Mouse (Mus musculus): ENCODE measurements around the gene Lmnb2. TPM values are rescaled to one million over a fixed set of nuclear protein-coding genes. Genes with fewer than 3 reads are reported as not detected.

Gene Lmnb2
- total and polyA plus RNA-seq, 3 experiments, result 3.0 to 10.2 (median 4.8) TPM

- ATAC-seq (ENCODE audit: extremely low read depth, insufficient number of reproducible peaks, low FRiP score, poor library complexity, severe bottlenecking) (no peak), DNase-seq (ENCODE audit: low spot score) (no peak)
- Histone ChIP-seq H3K27me3 (ENCODE audit: insufficient read depth, low read length) (peaks cover 35% of the 10 kb centered on the region), H3K4me3 (ENCODE audit: low read depth, low read length) (no peak overlapping the region), H3K9me3 (replicated peaks) (no peaks in the 10 kb centered on the region), H3K4me1 (ENCODE audit: insufficient read depth, low read depth, low read length) (peaks cover 48% of the 10 kb centered on the region), H3K36me3 (replicated peaks) (no peaks in the 10 kb centered on the region)
- TF ChIP-seq CTCF (IDR thresholded peaks at IDR 0.05; ENCODE audit: low read depth, low read length) (peak; percentile 95), GATA2 (IDR thresholded peaks at IDR 0.05; ENCODE audit: borderline replicate concordance, low read depth, low read length) (no peak)
Measured at GRCm38 (mm10) chr10:80876028-80876427, 42.0 kb downstream of the Lmnb2 start.

GRCm38 (mm10) chr10:80874035-80874434, 44.0 kb downstream of the Lmnb2 start:
- TF ChIP-seq POLR2AphosphoS5 (IDR thresholded peaks at IDR 0.05; ENCODE audit: insufficient replicate concordance, low read depth, low read length) (no peak), GATA1 (IDR thresholded peaks at IDR 0.05; ENCODE audit: borderline replicate concordance, low read length) (no peak), GATA2 (IDR thresholded peaks at IDR 0.05; ENCODE audit: borderline replicate concordance, low read depth, low read length) (no peak), CTCF (IDR thresholded peaks at IDR 0.05; ENCODE audit: low read depth, low read length) (no peak), TAL1 (conservative IDR thresholded peaks at IDR 0.05; ENCODE audit: low read depth, low read length) (no peak)
- H3K9me3 ChIP-seq (replicated peaks), result no peaks in the 10 kb centered on the region
- peaks cover 30% of the 10 kb centered on the region for H3K27me3 ChIP-seq (ENCODE audit: insufficient read depth, low read length)
- ATAC-seq (ENCODE audit: extremely low read depth, insufficient number of reproducible peaks, low FRiP score, poor library complexity, severe bottlenecking) (no peak), DNase-seq (ENCODE audit: low spot score) (no peak)
- peaks cover 29% of the 10 kb centered on the region for H3K4me1 ChIP-seq (ENCODE audit: insufficient read depth, low read depth, low read length)
- no peak overlapping the region for H3K4me3 ChIP-seq (ENCODE audit: low read depth, low read length)
- peaks cover 5% of the 10 kb centered on the region for H3K36me3 ChIP-seq (replicated peaks)

- ATAC-seq (ENCODE audit: extremely low read depth, insufficient number of reproducible peaks, low FRiP score, poor library complexity, severe bottlenecking), result no peak
Measured at GRCm38 (mm10) chr10:80871581-80871980, 46.5 kb downstream of the Lmnb2 start, which contains the start of gene Tmprss9. Gene Tmprss9 (plus strand): TSS chr10:80871848.

GRCm38 (mm10) chr10:80870993-80871392, 47.1 kb downstream of the Lmnb2 start:
- DNase-seq (ENCODE audit: low spot score) (no peak), ATAC-seq (ENCODE audit: extremely low read depth, insufficient number of reproducible peaks, low FRiP score, poor library complexity, severe bottlenecking) (no peak)
- Histone ChIP-seq H3K4me3 (ENCODE audit: low read depth, low read length) (no peak overlapping the region), H3K4me1 (ENCODE audit: insufficient read depth, low read depth, low read length) (peaks cover 22% of the 10 kb centered on the region), H3K27me3 (ENCODE audit: insufficient read depth, low read length) (peaks cover 23% of the 10 kb centered on the region), H3K36me3 (replicated peaks) (peaks cover 35% of the 10 kb centered on the region), H3K9me3 (replicated peaks) (no peaks in the 10 kb centered on the region)
- TF ChIP-seq GATA2 (IDR thresholded peaks at IDR 0.05; ENCODE audit: borderline replicate concordance, low read depth, low read length), result no peak
- no peak for TF ChIP-seq CTCF (IDR thresholded peaks at IDR 0.05; ENCODE audit: low read depth, low read length)
- no peak for TF ChIP-seq GATA1 (IDR thresholded peaks at IDR 0.05; ENCODE audit: borderline replicate concordance, low read length)
- TF ChIP-seq POLR2AphosphoS5 (IDR thresholded peaks at IDR 0.05; ENCODE audit: insufficient replicate concordance, low read depth, low read length), result no peak
- TF ChIP-seq TAL1 (conservative IDR thresholded peaks at IDR 0.05; ENCODE audit: low read depth, low read length), result no peak

More at GRCm38 (mm10) chr10:80871581-80871980, 46.5 kb downstream of the Lmnb2 start, which contains the start of gene Tmprss9:
- H3K27me3 ChIP-seq (ENCODE audit: insufficient read depth, low read length), result peaks cover 23% of the 10 kb centered on the region
- peaks cover 29% of the 10 kb centered on the region for H3K36me3 ChIP-seq (replicated peaks)
- peaks cover 22% of the 10 kb centered on the region for H3K4me1 ChIP-seq (ENCODE audit: insufficient read depth, low read depth, low read length)
- H3K9me3 ChIP-seq (replicated peaks), result no peaks in the 10 kb centered on the region
- TF ChIP-seq POLR2AphosphoS5 (IDR thresholded peaks at IDR 0.05; ENCODE audit: insufficient replicate concordance, low read depth, low read length) (no peak), CTCF (IDR thresholded peaks at IDR 0.05; ENCODE audit: low read depth, low read length) (no peak), TAL1 (conservative IDR thresholded peaks at IDR 0.05; ENCODE audit: low read depth, low read length) (no peak), GATA2 (IDR thresholded peaks at IDR 0.05; ENCODE audit: borderline replicate concordance, low read depth, low read length) (no peak), GATA1 (IDR thresholded peaks at IDR 0.05; ENCODE audit: borderline replicate concordance, low read length) (no peak)
- no peak within 1 kb of the TSS for H3K4me3 ChIP-seq (ENCODE audit: low read depth, low read length)
- no peak for DNase-seq (ENCODE audit: low spot score)

GRCm38 (mm10) chr10:80864446-80864845, 53.6 kb downstream of the Lmnb2 start:
- Histone ChIP-seq H3K4me3 (ENCODE audit: low read depth, low read length) (peak overlapping the region; percentile 10; the same call in 1 of the 2 replicates), H3K9me3 (replicated peaks) (no peaks in the 10 kb centered on the region), H3K4me1 (ENCODE audit: insufficient read depth, low read depth, low read length) (peaks cover 62% of the 10 kb centered on the region), H3K27me3 (ENCODE audit: insufficient read depth, low read length) (no peaks in the 10 kb centered on the region), H3K36me3 (replicated peaks) (peaks cover 94% of the 10 kb centered on the region)
- no peak for ATAC-seq (ENCODE audit: extremely low read depth, insufficient number of reproducible peaks, low FRiP score, poor library complexity, severe bottlenecking)
- DNase-seq (ENCODE audit: low spot score), result no peak
- TF ChIP-seq TAL1 (conservative IDR thresholded peaks at IDR 0.05; ENCODE audit: low read depth, low read length) (no peak), GATA2 (IDR thresholded peaks at IDR 0.05; ENCODE audit: borderline replicate concordance, low read depth, low read length) (no peak), GATA1 (IDR thresholded peaks at IDR 0.05; ENCODE audit: borderline replicate concordance, low read length) (no peak), CTCF (IDR thresholded peaks at IDR 0.05; ENCODE audit: low read depth, low read length) (no peak), POLR2AphosphoS5 (IDR thresholded peaks at IDR 0.05; ENCODE audit: insufficient replicate concordance, low read depth, low read length) (no peak)

- no peak for TF ChIP-seq GATA1 (IDR thresholded peaks at IDR 0.05; ENCODE audit: borderline replicate concordance, low read length)
- TF ChIP-seq TAL1 (conservative IDR thresholded peaks at IDR 0.05; ENCODE audit: low read depth, low read length), result no peak
- TF ChIP-seq POLR2AphosphoS5 (IDR thresholded peaks at IDR 0.05; ENCODE audit: insufficient replicate concordance, low read depth, low read length), result no peak
- TF ChIP-seq CTCF (IDR thresholded peaks at IDR 0.05; ENCODE audit: low read depth, low read length), result no peak
- TF ChIP-seq GATA2 (IDR thresholded peaks at IDR 0.05; ENCODE audit: borderline replicate concordance, low read depth, low read length), result no peak
- Histone ChIP-seq H3K27me3 (ENCODE audit: insufficient read depth, low read length) (no peaks in the 10 kb centered on the region), H3K36me3 (replicated peaks) (peaks cover 92% of the 10 kb centered on the region), H3K4me1 (ENCODE audit: insufficient read depth, low read depth, low read length) (peaks cover 79% of the 10 kb centered on the region), H3K9me3 (replicated peaks) (no peaks in the 10 kb centered on the region), H3K4me3 (ENCODE audit: low read depth, low read length) (no peak overlapping the region; the same call in 1 of the 2 replicates)
- ATAC-seq (ENCODE audit: extremely low read depth, insufficient number of reproducible peaks, low FRiP score, poor library complexity, severe bottlenecking) (no peak), DNase-seq (ENCODE audit: low spot score) (no peak)
Measured at GRCm38 (mm10) chr10:80862305-80862704, 55.7 kb downstream of the Lmnb2 start.

Data from G1E (cell line).